Mouse (Mus musculus): ENCODE measurements around the gene Casq2.

DNA sequence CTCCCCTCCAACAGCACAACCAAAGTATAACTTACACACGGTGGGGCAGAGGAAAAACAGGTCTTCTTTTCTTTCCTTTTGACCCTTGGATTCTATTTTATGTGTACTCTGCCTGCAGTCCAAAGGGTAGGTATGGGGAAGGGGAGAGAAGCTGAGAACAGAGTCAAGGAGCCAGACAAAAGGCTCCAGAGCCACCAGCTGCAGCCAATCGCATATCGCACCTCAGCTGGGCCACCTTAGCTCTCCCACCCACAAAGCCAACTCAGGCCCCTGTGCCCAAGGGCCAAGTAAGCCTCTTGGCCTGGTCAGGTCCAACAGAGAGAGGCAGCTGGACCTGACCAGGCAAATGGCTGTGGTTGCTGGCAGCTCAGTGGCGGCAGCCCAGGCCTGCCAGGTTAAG, 66.3 kb downstream of the Casq2 start:
- TF ChIP-seq POLR2A (IDR thresholded peaks at IDR 0.05; ENCODE audit: low read depth, low read length) (no peak), CTCF (IDR thresholded peaks at IDR 0.05; ENCODE audit: borderline replicate concordance, insufficient read depth, low read length) (no peak)

All from embryonic fibroblast, embryonic 13.5 days (primary cell).